Mouse (Mus musculus) CH12.LX (cell line): Measurements from ENCODE around the gene Grik1.

ENCODE experiments used
- CTCF ChIP-seq, 2 experiments: IDR thresholded peaks in 1 of 2; conservative IDR thresholded peaks in 1 of 2; 2 replicates each; pipeline ENCODE4 v1.5.1; 2011 to 2012; ENCODE audit warnings: low read depth in 2 of 2, low read length in 2 of 2, improper control_type of control experiment in 1 of 2, inconsistent platforms in 1 of 2, mild to moderate bottlenecking in 1 of 2, moderate library complexity in 1 of 2
- EP300 ChIP-seq: IDR thresholded peaks from 2 replicates; pipeline ENCODE4 v1.6.1; 2011; ENCODE audit warnings: low read length, improper control_type of control experiment
- GABPA ChIP-seq: IDR thresholded peaks from 2 replicates; pipeline ENCODE4 v1.6.1; 2012; ENCODE audit warnings: low read depth, low read length, improper control_type of control experiment, inconsistent platforms; ENCODE audit not compliant: insufficient replicate concordance
- HCFC1 ChIP-seq: IDR thresholded peaks from 2 replicates; pipeline ENCODE4 v1.6.1; 2012; ENCODE audit warnings: low read depth, mild to moderate bottlenecking, inconsistent platforms, low read length, improper control_type of control experiment
- MAX ChIP-seq: IDR thresholded peaks from 2 replicates; pipeline ENCODE4 v1.6.1; 2011; ENCODE audit warnings: low read length, improper control_type of control experiment
- MEF2A ChIP-seq: IDR thresholded peaks from 2 replicates; pipeline ENCODE4 v1.6.1; 2014; ENCODE audit warnings: low read depth, mild to moderate bottlenecking, inconsistent platforms, low read length, improper control_type of control experiment, borderline replicate concordance
- MXI1 ChIP-seq: IDR thresholded peaks from 2 replicates; pipeline ENCODE4 v1.6.1; 2011; ENCODE audit warnings: mild to moderate bottlenecking, low read depth, low read length, improper control_type of control experiment
- RAD21 ChIP-seq: IDR thresholded peaks from 2 replicates; pipeline ENCODE4 v1.6.1; 2011; ENCODE audit warnings: low read depth, mild to moderate bottlenecking, low read length, improper control_type of control experiment, moderate library complexity
- SIN3A ChIP-seq: IDR thresholded peaks from 2 replicates; pipeline ENCODE4 v1.6.1; 2012; ENCODE audit warnings: low read length, improper control_type of control experiment, inconsistent platforms
- SMC3 ChIP-seq: IDR thresholded peaks from 2 replicates; pipeline ENCODE4 v1.6.1; 2011; ENCODE audit warnings: low read depth, low read length, improper control_type of control experiment
- TBP ChIP-seq: conservative IDR thresholded peaks from 2 replicates; pipeline ENCODE4 v1.6.1; 2011; ENCODE audit warnings: low read depth, low read length, improper control_type of control experiment
- TCF12 ChIP-seq: IDR thresholded peaks from 2 replicates; pipeline ENCODE4 v1.6.1; 2014; ENCODE audit warnings: low read depth, mild to moderate bottlenecking, inconsistent platforms, low read length, improper control_type of control experiment
- UBTF ChIP-seq: IDR thresholded peaks from 2 replicates; pipeline ENCODE4 v1.6.1; 2012; ENCODE audit warnings: low read depth, mild to moderate bottlenecking, inconsistent platforms, low read length, improper control_type of control experiment, moderate library complexity

DNA sequence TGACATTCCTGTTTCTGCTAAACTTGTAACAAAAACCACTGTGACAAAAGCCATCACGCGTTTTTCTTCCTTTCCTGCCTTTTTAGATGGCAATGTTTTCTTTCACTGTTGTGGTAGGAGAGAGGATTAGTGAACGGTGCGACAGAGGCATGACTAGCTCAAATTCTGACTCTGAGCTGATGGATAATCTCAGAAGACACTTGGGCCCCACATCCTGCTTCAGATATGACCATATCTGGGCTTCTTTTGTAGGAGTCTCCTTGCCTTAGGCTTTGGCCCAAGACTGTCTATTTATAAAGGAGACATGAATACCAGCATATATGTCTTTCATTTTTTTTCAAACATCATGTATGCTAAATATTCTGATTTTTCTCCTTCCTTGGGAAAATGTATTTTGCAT is 341.9 kb downstream of the Grik1 start:
- TF ChIP-seq SMC3 (no peak), EP300 (no peak), CTCF (conservative IDR thresholded peaks at IDR 0.05 in 1 of 2, IDR thresholded peaks at IDR 0.05 in 1 of 2; ENCODE audit: low read depth in 2 of 2, low read length in 2 of 2) (no peak), TCF12 (no peak), MXI1 (no peak), RAD21 (no peak), TBP (no peak), SIN3A (no peak), UBTF (no peak), GABPA (no peak), HCFC1 (no peak), MAX (no peak), MEF2A (no peak)
